In the genomic region with DNA sequence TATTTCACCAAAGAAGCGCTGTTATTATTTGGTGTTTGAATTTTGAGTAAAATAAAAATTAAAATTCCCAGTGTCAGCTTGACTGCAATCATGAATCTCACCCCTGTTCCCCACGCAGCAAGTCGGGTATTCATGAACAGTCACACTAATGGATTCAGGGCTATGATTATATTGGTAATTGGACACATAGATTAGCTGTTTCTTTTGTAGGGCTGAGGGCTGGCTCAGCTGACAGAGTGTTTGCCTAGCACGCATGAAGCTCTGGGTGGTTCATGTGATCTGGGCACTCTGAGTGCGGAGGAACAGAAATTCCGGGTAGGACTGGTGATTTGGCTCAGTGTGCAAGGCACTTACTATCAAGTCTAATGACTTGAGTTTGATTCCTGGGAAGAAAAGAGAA, we compare ENCODE assay signal across 14 mouse cellular contexts. TPM values are rescaled to one million over a fixed set of nuclear protein-coding genes. Genes with fewer than 3 reads are reported as not detected.
"Had no signal": no experiment of that assay in that cellular context is flagged by ENCODE, and none has a peak within 500 bp of the region (broad histone marks: within the 10 kb centered on the region; RNA-seq: fewer than 3 reads in every experiment).

No protein-coding gene starts in this region.

- H3K9ac ChIP-seq: liver, embryonic 13.5 days had no signal

- H3K27me3 ChIP-seq: liver, embryonic 13.5 days had no signal

- H3K4me2 ChIP-seq: liver, embryonic 13.5 days had no signal

- H3K4me1 ChIP-seq: liver, embryonic 13.5 days had no signal

- H3K36me3 ChIP-seq: liver, embryonic 13.5 days had no signal

- H3K9me3 ChIP-seq: liver, embryonic 13.5 days had no signal

- H3K27ac ChIP-seq: kidney, postnatal 0 days; layer of hippocampus, adult 2 months; left cerebral cortex, adult 2 months; liver, embryonic 13.5 days had no signal

- H3K4me3 ChIP-seq: layer of hippocampus, adult 2 months; left cerebral cortex, adult 2 months; liver, embryonic 13.5 days had no signal

- DNase-seq: kidney, adult 2 months; kidney, postnatal 25 days; layer of hippocampus, postnatal 36 days; liver, embryonic 13.5 days; lung, adult 2 months; lung, postnatal 14 days; lung, postnatal 4 days; thymus, adult 18-20 months; thymus, postnatal 36 days had no signal

RNA-seq across cellular contexts. Expression of a gene that starts 33.8 kb away (rescaled TPM):
- polyA plus RNA-seq: kidney, embryonic 14.5 days; limb, embryonic 11.5 days; liver, embryonic 13.5 days had no signal
